In the genomic region with DNA sequence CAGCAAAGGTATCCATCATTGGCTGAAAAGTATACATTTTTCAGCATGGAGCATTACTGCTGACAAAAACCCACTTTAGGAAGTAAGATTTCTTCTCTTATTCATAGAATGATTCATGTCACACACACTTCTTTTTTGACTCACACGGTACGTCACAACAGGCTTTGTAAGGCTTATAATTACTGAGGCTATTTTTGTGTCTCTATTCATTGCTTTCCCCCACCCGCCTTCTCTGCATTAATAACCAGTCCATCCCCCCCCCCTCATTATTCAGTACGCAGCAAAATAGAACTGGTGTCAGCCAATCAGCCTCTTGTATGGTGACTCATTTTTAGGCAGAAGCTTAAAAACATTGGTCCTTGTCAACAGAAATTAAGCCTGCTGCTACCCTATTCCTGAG, we compare ENCODE assay signal across 30 mouse cellular contexts. TPM values are rescaled to one million over a fixed set of nuclear protein-coding genes. Genes with fewer than 3 reads are reported as not detected.
DNase-seq lines count a peak whose midpoint lies in the region; ATAC-seq lines count a peak whose summit lies in the region.
"Had no signal": no experiment of that assay in that cellular context is flagged by ENCODE, and none has a peak within 500 bp of the region (broad histone marks: within the 10 kb centered on the region; RNA-seq: fewer than 3 reads in every experiment).

No protein-coding gene starts in this region.

- peak; percentile 62; the same call in 1 of the 2 replicates for ATAC-seq in forebrain, embryonic 14.5 days
- no peak for ATAC-seq in activated CD4-positive, CD25-positive, alpha-beta regulatory T cell, adult 4 months
- ATAC-seq: inflammation-experienced regulatory T-cells, adult 6 months; midbrain, embryonic 16.5 days had no signal

- WGBS in forebrain, embryonic 14.5 days, result 8% methylated on average over 4 of the region's 4 CpGs
- 78% methylated on average over 4 of the region's 4 CpGs for WGBS in forebrain, embryonic 10.5 days

- H3K36me3 ChIP-seq in forebrain, embryonic 14.5 days (ENCODE audit: control insufficient read depth, insufficient read depth, low read length), result no peaks in the 10 kb centered on the region
- H3K36me3 ChIP-seq in forebrain, embryonic 10.5 days (replicated peaks), result no peaks in the 10 kb centered on the region
- H3K36me3 ChIP-seq: hindbrain, embryonic 10.5 days; hindbrain, embryonic 15.5 days; kidney, embryonic 15.5 days; neural tube, embryonic 13.5 days; stomach, embryonic 15.5 days had no signal

- H3K27me3 ChIP-seq in forebrain, embryonic 14.5 days (replicated peaks; ENCODE audit: control insufficient read depth, insufficient read depth, low read length), result no peaks in the 10 kb centered on the region
- no peaks in the 10 kb centered on the region for H3K27me3 ChIP-seq in forebrain, embryonic 10.5 days (ENCODE audit: poor library complexity, severe bottlenecking)
- H3K27me3 ChIP-seq: hindbrain, embryonic 15.5 days; kidney, embryonic 15.5 days; neural tube, embryonic 13.5 days; stomach, embryonic 15.5 days had no signal

- H3K4me3 ChIP-seq in forebrain, embryonic 14.5 days (ENCODE audit: low read depth, low read length), result no peak overlapping the region
- H3K4me3 ChIP-seq in forebrain, embryonic 10.5 days, result no peak overlapping the region
- H3K4me3 ChIP-seq: hindbrain, embryonic 10.5 days; hindbrain, embryonic 15.5 days; kidney, embryonic 15.5 days; neural tube, embryonic 13.5 days; stomach, embryonic 15.5 days had no signal

- H3K4me2 ChIP-seq in forebrain, embryonic 14.5 days (ENCODE audit: low read length), result no peak overlapping the region
- H3K4me2 ChIP-seq: hindbrain, embryonic 15.5 days; kidney, embryonic 15.5 days; lung, embryonic 14.5 days; midbrain, embryonic 11.5 days; neural tube, embryonic 13.5 days; stomach, embryonic 15.5 days had no signal

- no peaks in the 10 kb centered on the region for H3K9me3 ChIP-seq in forebrain, embryonic 14.5 days (replicated peaks; ENCODE audit: control insufficient read depth, low read length)
- no peaks in the 10 kb centered on the region for H3K9me3 ChIP-seq in forebrain, embryonic 10.5 days
- H3K9me3 ChIP-seq: hindbrain, embryonic 10.5 days; hindbrain, embryonic 15.5 days; kidney, embryonic 15.5 days; neural tube, embryonic 13.5 days; stomach, embryonic 15.5 days had no signal

- no peak overlapping the region for H3K9ac ChIP-seq in forebrain, embryonic 14.5 days (ENCODE audit: low read length)
- H3K9ac ChIP-seq: hindbrain, embryonic 15.5 days; kidney, embryonic 15.5 days; liver, embryonic 14.5 days; lung, embryonic 14.5 days; neural tube, embryonic 13.5 days; stomach, embryonic 15.5 days had no signal

- peaks cover 4% of the 10 kb centered on the region for H3K4me1 ChIP-seq in forebrain, embryonic 14.5 days (ENCODE audit: control insufficient read depth, insufficient read depth, low read length)
- peaks cover 14% of the 10 kb centered on the region for H3K4me1 ChIP-seq in forebrain, embryonic 10.5 days
- H3K4me1 ChIP-seq: stomach, embryonic 15.5 days had no signal

- no peak overlapping the region for H3K27ac ChIP-seq in forebrain, embryonic 14.5 days (ENCODE audit: low read depth, low read length)
- no peak overlapping the region for H3K27ac ChIP-seq in forebrain, embryonic 10.5 days
- H3K27ac ChIP-seq: hindbrain, embryonic 10.5 days; hindbrain, embryonic 15.5 days; kidney, embryonic 15.5 days; liver, embryonic 14.5 days; neural tube, embryonic 13.5 days; stomach, embryonic 15.5 days had no signal

- DNase-seq in forebrain, embryonic 14.5 days (ENCODE audit: low spot score), result peak; percentile 60
- no peak for DNase-seq in forebrain, embryonic 10.5 days (ENCODE audit: extremely low spot score, low spot score)
- peak; percentile 7 for DNase-seq in right cerebral cortex, adult 18-20 months
- DNase-seq in right cerebral cortex, postnatal 10 days (ENCODE audit: low spot score in 2 of 2), result no peak
- DNase-seq in fibroblast of lung, adult 2 months (ENCODE audit: low read depth), result peak; percentile 13
- peak; percentile 44 for DNase-seq in telencephalon, adult 2 months (ENCODE audit: low read depth, low spot score)
- DNase-seq in kidney, postnatal 10 days, result no peak
- DNase-seq: adrenal gland, adult 8-10 months; cerebellum, adult 11-12 months; cerebellum, adult 9-11 months; gastrocnemius, postnatal 10 days; heart, postnatal 14 days; kidney, adult 11 months; kidney, postnatal 36 days; layer of hippocampus, postnatal 36 days; liver; lung, embryonic 14.5 days; lung, postnatal 14 days; right cerebral cortex, postnatal 14 days; thymus, postnatal 25 days had no signal

RNA-seq across cellular contexts. Expression of a gene that starts 41.2 kb away (rescaled TPM):
- polyA plus RNA-seq in forebrain, embryonic 14.5 days (2014; fragmentation: Nextera tagmentation; extraction: Ambion mirVana), result 5.0 and 6.6 TPM in 2 replicates
- polyA plus RNA-seq in forebrain, embryonic 10.5 days (2016; fragmentation: Nextera tagmentation; extraction: Ambion mirVana), result 30.0 and 35.5 TPM in 2 replicates
- polyA plus RNA-seq in activated CD4-positive, CD25-positive, alpha-beta regulatory T cell, adult 4 months (2017; shearing (Covaris generic)), result under 1 TPM; 0.12 to 0.18 TPM

Comparison
In these comparisons a context has a peak if more than half of its experiments do, and no peak if none do; other contexts are left out.
1. DNase-seq: peak in forebrain, embryonic 14.5 days (single experiment), right cerebral cortex, adult 18-20 months (single experiment), fibroblast of lung, adult 2 months (single experiment) and telencephalon, adult 2 months (single experiment); none in forebrain, embryonic 10.5 days (single experiment), right cerebral cortex, postnatal 10 days (0 of 2) and kidney, postnatal 10 days (single experiment).